Mouse (Mus musculus) liver, adult 2 months (tissue): ENCODE results near the gene Tmem60.

ENCODE experiments used
- CTCF ChIP-seq: fragments of 200-500 bp; IDR thresholded peaks from 2 replicates; pipeline ENCODE4 v1.5.1; 2011; ENCODE audit warnings: low read depth, low read length, control low read depth
- POLR2A ChIP-seq: fragments of 200-500 bp; IDR thresholded peaks from 2 replicates; pipeline ENCODE4 v1.6.1; 2011; ENCODE audit warnings: low read length, control low read depth; ENCODE audit not compliant: insufficient read depth; ENCODE audit errors: extremely low read depth

DNA sequence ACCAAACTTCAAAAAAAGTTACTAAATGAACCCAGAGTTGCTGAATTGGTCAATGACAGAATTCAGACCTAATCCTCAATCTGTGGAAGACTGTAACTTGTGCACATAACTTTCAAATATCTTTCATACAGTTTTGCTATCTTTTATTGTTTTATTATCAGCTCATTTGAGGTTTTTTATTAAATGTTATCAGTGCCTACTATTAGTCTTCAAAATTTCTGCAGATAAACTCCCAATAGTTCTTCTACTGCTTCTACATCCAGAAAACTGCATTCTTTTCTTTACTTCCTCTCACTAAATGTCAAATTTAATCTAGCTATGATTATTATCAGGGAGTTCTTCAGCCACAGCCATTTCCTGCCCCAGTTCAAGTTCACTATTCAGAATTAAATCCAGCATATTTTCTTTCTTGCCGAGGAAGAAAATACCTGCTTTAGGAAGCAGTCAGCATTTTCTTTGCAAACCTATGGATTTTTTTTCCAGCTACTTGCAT is 5.0 kb upstream of the Tmem60 start:
- TF ChIP-seq CTCF (no peak), POLR2A (no peak)
